Mouse (Mus musculus): ENCODE measurements at regions not wholly inside any gene's neighbourhood (a gene's known extent, or its start where the extent isn't known, plus 50 kb on each side); places are given as distances from the start of the nearest gene placed in this dataset.

GRCm38 (mm10) chr1:92386752-92387151 lies 86.9 kb downstream of the Ndufa10 start:
- DNase-seq (ENCODE audit: low spot score in 2 of 2), result no peak

GRCm38 (mm10) chr1:92384945-92385344 lies 88.7 kb downstream of the Ndufa10 start:
- no peak for DNase-seq (ENCODE audit: low spot score in 2 of 2)

- no peak for DNase-seq (ENCODE audit: low spot score in 2 of 2)
These were observed 89.9 kb downstream of the Ndufa10 start for GRCm38 (mm10) chr1:92383749-92384148.

DNA sequence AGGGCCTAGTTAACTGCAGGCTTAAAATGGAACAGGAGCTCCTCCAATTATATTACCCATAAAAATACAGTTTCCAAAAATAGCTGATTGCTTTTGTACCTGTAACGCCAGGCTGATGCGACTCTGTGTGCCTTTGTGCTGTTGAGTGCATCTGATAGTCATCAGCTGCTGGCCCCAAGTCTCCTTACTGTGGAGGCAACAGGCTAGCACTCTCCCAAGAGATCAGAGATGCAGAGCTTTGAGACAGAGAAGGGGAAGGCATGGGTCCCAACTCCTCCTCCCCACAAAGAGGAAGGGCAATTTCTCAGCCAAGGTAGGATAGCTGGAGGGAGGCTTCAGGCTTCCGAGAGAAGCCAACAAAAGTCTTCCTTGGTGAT lies 94.2 kb downstream of the Ndufa10 start:
- DNase-seq (ENCODE audit: low spot score in 2 of 2), result no peak

DNA sequence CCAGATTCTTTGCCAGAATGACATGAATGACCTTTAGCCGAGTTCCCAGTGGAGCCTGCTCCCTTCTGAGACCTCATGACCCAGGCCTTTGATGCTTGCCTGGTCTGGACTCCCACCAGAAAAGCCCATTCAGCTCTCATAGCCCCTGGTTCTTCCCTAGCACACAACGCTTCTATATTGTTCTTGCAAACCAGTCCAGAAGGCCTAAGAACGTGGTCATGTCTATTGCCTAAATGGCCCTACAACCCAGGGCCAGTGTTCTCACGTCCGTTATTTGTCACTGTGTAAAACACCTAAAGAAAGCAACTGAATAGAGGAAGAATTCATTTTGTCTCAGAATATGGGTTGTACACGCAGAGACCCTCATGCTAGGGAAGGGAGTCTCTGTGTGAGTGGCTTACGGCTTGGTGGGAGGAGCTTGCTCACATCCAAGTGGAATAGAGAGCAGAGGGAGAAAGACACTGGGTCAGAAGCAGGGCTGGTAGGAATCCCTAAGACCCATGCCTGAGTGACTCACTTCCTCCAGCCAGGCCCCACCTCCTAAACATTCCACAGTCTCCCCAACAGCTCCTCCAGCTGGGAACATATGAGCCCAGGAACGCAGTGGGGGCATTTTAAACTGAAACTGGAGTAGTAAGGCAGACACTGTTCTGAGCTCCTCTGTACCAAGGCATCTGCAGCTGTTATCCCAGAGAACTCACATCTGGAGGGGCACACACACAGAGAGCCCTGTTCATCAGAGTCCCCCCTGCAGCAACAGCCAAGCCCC lies 94.7 kb downstream of the Ndufa10 start:
- DNase-seq (ENCODE audit: low spot score in 2 of 2), result no peak

DNA sequence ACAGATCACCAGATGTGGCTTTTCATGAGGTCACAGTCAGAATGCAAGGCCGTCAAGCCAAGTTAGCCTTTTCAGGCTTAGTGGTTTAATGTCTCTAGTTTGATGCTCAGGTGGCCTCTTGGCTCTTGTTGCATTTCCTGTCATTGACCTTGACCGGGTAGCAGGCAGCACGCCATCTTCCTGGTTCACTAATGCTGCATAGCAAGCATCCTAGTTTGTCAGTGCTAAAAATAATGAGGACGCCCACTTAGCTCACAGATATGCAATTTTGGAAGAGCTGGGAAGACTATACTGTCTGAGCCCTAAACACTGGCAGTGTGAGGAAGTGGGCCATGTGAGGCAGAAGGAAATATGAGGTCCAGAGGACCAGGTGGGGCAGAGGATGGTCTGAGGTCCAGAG lies 97.2 kb downstream of the Ndufa10 start:
- peak in 1 of 2 experiments; percentile 52 for DNase-seq (ENCODE audit: low spot score in 2 of 2)

GRCm38 (mm10) chr1:92372222-92372990 lies 101.3 kb downstream of the Ndufa10 start:
- DNase-seq (ENCODE audit: low spot score in 2 of 2), result no peak

GRCm38 (mm10) chr1:92371357-92371981 lies 102.2 kb downstream of the Ndufa10 start:
- peak; percentile 48 to 75 for DNase-seq (ENCODE audit: low spot score in 2 of 2)

DNA sequence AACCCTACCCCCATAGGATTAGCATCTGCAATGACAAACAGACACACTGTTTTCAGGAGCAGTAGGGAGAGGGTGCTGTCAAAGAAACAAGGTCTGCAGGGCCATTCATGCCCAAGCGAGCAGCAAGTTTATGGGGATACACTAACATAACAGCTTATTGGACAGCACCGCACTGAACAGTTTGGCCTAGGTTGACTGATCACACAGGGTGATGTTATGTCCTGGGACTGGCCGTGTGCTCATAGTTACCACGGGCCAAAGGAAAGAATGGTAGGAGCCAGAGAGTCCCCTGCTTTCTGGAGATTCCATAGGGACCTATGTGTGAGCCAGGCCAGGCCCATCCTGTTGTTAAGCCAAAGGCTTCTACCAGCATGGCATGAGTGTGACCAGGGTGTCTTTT lies 102.8 kb downstream of the Ndufa10 start:
- DNase-seq (ENCODE audit: low spot score in 2 of 2), result no peak

- DNase-seq (ENCODE audit: low spot score in 2 of 2), result no peak
These were observed 103.7 kb downstream of the Ndufa10 start for GRCm38 (mm10) chr1:92369972-92370371.

- no peak for DNase-seq (ENCODE audit: low spot score in 2 of 2)
These were observed 107.4 kb downstream of the Ndufa10 start for GRCm38 (mm10) chr1:92366249-92366648.

GRCm38 (mm10) chr1:92365366-92366075 lies 108.1 kb downstream of the Ndufa10 start:
- no peak for DNase-seq (ENCODE audit: low spot score in 2 of 2)

DNA sequence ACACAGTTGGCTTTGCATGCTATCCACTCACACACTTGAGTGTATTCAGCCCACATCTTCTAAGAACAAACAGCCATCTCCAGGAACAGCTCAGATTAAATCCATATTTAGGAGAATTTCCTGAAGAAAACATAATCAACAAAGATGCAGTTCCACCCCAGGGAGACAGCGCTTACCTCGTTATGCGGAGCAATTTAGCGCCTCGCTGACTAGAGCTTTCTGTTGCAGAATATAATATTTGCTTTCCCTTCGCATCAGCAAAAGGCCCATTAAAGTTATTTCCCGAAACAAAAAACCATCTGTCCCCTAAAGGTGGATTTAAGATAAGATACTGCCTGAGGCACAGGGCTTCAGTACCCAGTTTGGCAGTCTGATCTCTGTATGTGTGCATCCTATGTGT lies 112.0 kb downstream of the Ndufa10 start:
- no peak for DNase-seq (ENCODE audit: low spot score in 2 of 2)

DNA sequence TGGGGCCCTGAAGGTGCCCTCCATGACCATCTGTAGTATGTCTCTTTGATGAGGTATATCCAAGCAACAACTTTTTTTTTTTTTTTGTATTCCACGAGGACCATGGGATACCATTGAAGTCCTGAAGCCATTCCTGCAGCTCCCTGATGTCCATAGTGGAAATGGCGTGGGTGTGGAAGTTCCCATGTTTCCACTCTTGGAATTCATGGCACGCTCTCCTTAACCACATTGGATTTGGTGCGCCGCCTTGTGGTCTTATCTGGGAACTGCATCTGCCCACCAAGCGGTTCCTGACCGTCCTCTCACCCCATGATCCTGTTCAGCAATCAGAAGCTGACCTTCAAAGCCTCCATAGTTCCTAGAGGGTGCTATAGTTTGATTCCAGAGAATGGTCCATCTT lies 113.4 kb downstream of the Ndufa10 start:
- DNase-seq (ENCODE audit: low spot score in 2 of 2), result peak in 1 of 2 experiments; percentile 65

DNA sequence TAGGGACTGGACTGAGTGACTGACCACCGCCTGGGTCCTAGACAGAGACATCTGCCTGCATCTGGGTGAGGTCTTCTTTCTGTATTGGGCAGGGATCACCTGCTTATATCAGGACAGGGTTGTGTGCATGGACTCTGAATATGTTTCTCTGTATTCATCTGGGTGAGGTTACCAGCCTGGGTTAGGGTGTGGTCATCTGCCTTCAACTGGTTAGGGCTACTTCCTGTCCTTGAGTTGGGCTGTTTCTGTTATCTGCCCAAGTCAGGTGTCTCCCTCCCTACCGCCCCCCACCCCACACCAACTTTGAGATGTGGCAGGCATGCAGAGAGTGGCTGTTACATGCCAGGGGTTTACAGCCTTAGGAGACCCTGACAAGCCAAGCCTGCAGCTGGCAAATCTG lies 114.2 kb downstream of the Ndufa10 start:
- no peak for DNase-seq (ENCODE audit: low spot score in 2 of 2)

DNA sequence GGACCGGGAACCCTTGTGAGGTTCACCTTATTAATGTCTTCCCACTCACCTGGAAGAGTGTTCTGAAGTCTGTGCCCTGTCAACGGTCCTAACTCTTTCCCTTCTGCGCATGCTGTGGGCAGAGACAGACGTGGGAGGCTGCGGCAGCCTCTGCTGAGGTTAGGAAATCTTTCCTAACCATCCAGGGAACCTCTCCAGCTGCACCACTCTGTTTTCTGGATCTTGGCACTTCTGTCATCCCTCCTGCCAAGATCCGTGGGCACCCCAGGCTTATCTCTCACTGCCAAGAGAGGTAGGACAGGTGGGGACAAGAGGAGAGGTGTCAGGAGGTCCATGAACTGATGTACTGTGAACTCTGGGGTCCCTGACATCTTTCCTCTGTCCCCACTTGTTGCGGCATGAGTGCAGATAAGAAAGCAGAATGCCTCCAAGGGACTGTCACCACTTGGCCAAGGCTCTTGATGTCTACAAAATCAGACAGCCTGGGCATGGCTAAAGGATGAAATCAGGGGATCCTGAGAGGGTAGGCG lies 114.8 kb downstream of the Ndufa10 start:
- no peak for DNase-seq (ENCODE audit: low spot score in 2 of 2)

DNA sequence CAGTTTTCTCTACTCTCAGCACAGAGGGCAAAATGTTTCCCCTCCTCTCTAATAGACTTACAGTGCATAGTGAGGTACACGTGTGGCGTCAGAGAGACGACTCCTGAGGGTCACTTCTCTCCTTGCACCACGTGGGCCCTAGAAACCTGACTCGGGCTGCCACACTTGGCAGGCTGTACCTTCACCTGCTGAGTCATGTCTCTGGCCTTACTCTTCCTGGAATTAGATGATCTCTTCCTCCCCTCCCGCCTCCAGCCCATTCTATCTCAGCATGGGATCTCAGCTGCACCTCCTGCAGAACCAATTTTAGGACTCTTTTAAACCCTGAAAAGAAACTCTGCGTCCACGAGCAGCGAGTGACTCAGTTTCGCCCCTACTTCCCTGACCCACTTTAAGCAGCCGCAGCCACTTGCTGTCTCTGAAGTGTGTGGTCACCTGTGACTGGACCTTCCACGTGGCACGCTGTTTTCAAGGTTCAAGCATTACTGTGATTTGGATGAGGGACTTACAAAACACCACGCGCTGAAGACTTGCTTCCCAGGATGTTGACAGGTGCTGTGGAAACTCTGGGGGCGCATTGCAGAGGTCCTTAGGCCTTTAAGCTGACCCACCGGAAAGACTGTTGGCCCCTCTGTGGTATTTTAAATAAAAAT lies 125.2 kb downstream of the Ndufa10 start:
- no peak for DNase-seq (ENCODE audit: low spot score in 2 of 2)

DNA sequence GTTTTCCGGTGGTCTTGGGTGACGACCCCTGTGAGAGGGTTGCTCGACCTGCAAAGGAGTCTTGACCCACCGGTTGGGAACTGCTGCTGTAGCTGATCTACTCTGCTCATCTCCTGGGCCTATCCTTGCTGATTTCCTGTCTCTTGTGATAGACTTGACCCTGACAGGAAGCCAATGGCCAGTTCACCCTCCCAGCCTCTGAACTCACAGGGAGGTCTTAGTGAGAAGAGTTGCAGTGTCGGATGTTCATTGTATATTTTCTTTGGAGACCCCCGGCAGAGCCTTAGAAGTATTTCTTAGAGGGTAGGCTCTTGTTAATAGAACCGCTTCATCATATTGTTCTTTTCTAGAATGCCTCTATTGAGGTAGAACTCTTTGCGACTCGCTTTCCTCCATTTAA lies 126.0 kb downstream of the Ndufa10 start:
- no peak for DNase-seq (ENCODE audit: low spot score in 2 of 2)

DNA sequence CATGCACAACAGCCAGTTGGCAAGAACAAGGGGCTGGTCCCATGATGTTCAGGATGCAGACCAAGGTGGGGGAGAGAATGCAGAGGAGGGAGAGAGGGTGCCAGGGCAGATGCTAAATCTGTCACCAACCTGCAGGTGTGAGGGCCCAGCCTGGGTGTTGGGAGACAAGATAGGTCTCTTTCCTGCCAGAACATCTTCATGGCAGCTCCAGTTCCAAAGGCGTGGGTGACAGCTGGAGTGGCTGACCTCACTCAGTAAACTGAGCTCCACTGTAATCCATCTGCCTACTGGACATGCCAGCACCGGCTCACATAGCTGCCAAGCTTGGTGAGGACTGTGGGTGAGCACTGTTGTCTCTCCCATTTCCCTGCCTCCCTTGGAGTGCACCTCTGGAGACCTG lies 129.9 kb downstream of the Ndufa10 start:
- DNase-seq (ENCODE audit: low spot score in 2 of 2), result peak in 1 of 2 experiments; percentile 25

GRCm38 (mm10) chr1:92343161-92343598 lies 130.5 kb downstream of the Ndufa10 start:
- DNase-seq (ENCODE audit: low spot score in 2 of 2), result no peak

GRCm38 (mm10) chr1:92341846-92342540 lies 131.7 kb downstream of the Ndufa10 start:
- no peak for DNase-seq (ENCODE audit: low spot score in 2 of 2)

All from left cerebral cortex, adult 9 months (tissue).